Mouse (Mus musculus) urinary bladder, postnatal 36 days (tissue): ENCODE data around the gene Trappc1.
"Not testable (repeated sequence)": the region's sequence is repeated elsewhere in the genome, so short reads cannot be mapped to it uniquely, and the experiment has no call there.

ENCODE experiments used
- DNase-seq, 2 experiments: peaks; one replicate each; pipeline ENCODE4 v3.0.0; 2022; ENCODE audit warnings: low spot score in 2 of 2, mixed read lengths in 1 of 2

Gene Trappc1

GRCm38 (mm10) chr11:69323667-69324111 lies at the start of gene Trappc1, which contains the start of gene Cntrob:
Gene Trappc1, plus strand, starts transcription at chr11:69323980.
Gene Cntrob, minus strand, starts transcription at chr11:69323775.
- DNase-seq: peak; percentile 93 to 99

GRCm38 (mm10) chr11:69275650-69276049 lies 48.1 kb upstream of the Trappc1 start:
- DNase-seq: no peak

GRCm38 (mm10) chr11:69276081-69276480 lies 47.7 kb upstream of the Trappc1 start:
- DNase-seq: no peak

DNA sequence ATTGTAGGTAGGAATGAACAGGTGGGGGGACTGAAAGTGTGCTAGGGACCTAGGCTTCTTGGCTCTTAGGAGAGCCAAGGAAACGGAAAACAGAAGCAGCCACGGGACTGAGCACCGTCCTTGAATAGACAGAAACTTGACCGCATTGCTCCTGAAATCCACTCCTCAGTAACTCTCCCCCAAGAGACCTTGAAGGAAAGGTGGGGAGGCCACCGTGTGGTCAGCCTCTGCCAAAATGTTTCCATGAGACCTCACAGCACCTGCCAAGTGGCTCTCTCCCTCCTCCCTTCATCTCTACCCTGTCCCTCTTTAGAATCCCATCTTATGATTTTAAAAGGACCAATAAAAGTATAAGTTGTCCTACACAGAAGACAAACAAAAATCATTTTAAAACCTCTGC lies 46.5 kb upstream of the Trappc1 start:
- DNase-seq: no peak

- DNase-seq: no peak
Observed at GRCm38 (mm10) chr11:69291111-69291510, 32.7 kb upstream of the Trappc1 start.

- DNase-seq: no peak
Observed at GRCm38 (mm10) chr11:69295286-69295685, 28.5 kb upstream of the Trappc1 start.

- DNase-seq: no peak
Observed at GRCm38 (mm10) chr11:69297799-69298198, 26.0 kb upstream of the Trappc1 start.

DNA sequence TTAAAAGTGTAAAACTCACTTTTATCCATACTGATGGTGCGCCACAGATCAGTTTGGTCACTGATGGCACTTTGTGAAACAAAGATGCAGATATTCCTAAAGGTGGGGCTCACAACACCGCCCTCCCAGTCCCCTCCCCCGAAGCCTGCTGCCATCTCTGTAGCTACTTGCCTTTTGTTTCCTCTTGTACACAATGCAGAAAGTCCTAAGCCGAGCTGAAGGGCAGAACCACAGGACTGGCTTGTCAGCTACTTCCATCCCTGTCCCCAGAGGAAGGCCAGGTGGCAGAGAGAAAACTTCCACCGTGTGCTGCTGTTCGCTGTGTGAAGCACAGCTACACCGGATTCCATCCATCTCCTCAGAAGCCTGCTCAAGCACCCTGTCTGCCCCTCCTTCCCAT lies 25.5 kb upstream of the Trappc1 start:
- no peak for DNase-seq

GRCm38 (mm10) chr11:69302817-69303216 lies 21.0 kb upstream of the Trappc1 start:
- no peak for DNase-seq

- no peak for DNase-seq
Observed at GRCm38 (mm10) chr11:69305291-69305690, 18.5 kb upstream of the Trappc1 start.

GRCm38 (mm10) chr11:69306039-69306438 lies 17.7 kb upstream of the Trappc1 start:
- no peak for DNase-seq

GRCm38 (mm10) chr11:69311266-69311665 lies 12.5 kb upstream of the Trappc1 start:
- DNase-seq: no peak

- DNase-seq: no peak
Observed at GRCm38 (mm10) chr11:69316361-69316760, 7.4 kb upstream of the Trappc1 start.

GRCm38 (mm10) chr11:69318000-69318399 lies 5.8 kb upstream of the Trappc1 start:
- DNase-seq: not testable (repeated sequence)

- DNase-seq: no peak
Observed at GRCm38 (mm10) chr11:69321580-69321979, 2.2 kb upstream of the Trappc1 start.

GRCm38 (mm10) chr11:69322010-69322409 lies 1.8 kb upstream of the Trappc1 start:
- no peak for DNase-seq

- DNase-seq: no peak
Observed at GRCm38 (mm10) chr11:69322693-69323471, 898 bp upstream of the Trappc1 start.

- DNase-seq: no peak
Observed at GRCm38 (mm10) chr11:69324749-69325148, 969 bp downstream of the Trappc1 start.

DNA sequence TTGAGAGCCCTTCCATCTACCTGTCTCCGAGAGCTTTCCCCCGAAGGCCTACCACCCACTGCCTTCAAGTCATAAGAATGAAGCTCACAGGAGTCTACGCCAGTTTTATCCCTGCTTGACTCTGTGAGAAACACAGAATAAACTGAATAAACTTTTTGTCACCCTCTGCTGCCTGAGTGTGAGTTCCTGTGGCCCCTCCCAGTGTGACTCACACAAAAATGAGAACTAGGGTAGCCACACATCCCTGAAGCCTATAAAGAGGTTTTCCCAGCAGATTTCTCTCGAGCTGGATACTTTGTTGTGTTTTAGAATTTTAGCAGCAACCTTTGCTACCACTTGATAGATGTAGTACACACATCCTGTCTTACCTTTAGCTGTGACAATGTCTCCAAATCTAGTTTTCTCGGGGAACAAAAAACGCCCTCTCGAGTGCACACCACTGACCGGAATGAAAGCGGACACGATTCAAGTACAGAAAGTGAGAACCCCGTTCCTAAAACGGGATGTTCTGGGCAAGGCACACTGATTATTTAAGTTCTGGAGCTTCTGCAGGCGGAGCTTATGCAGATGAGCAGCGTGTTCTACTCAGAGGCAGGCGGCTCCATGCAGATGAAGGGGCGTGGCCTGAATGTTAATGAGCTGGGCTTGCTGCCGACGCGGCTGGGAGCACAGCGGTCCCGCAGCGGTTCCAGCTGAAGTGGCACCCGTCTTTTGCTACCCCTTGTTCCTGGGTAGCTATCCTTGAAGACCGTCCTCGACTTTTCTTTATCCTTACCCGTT lies 2.0 kb downstream of the Trappc1 start, which contains the start of gene Kcnab3:
Kcnab3 (plus strand) TSS at position 631 of the 780 bp plus-strand sequence.
- DNase-seq: peak; percentile 72 to 87

- peak in 1 of 2 experiments; percentile 11 for DNase-seq
Observed at GRCm38 (mm10) chr11:69326408-69327156, 2.8 kb downstream of the Trappc1 start.

- DNase-seq: no peak
Observed at GRCm38 (mm10) chr11:69327157-69327442, 3.3 kb downstream of the Trappc1 start.

- no peak for DNase-seq
Observed at GRCm38 (mm10) chr11:69327648-69328047, 3.9 kb downstream of the Trappc1 start.
